Mouse (Mus musculus) lung, embryonic 15.5 days (tissue): ENCODE data around the gene Gm28635. TPM values are rescaled to one million over a fixed set of nuclear protein-coding genes. Genes with fewer than 3 reads are reported as not detected.

ENCODE experiments used
- ATAC-seq: fragments of 200-750 bp; cut with Nextera tagmentation; 2 replicates; pipeline ENCODE4 v1.8.0; 2017; ENCODE audit warnings: moderate number of reproducible peaks, borderline replicate concordance; ENCODE audit not compliant: low FRiP score, low TSS enrichment; ENCODE audit errors: extremely low read depth
- H3K27ac ChIP-seq: fragments of 300-500 bp; sonication (generic); 2 replicates; pipeline ENCODE4 v1.5.1; 2015; ENCODE audit warnings: moderate library complexity, mild to moderate bottlenecking, inconsistent platforms
- H3K27me3 ChIP-seq: fragments of 300-500 bp; sonication (generic); 2 replicates; pipeline ENCODE4 v1.6.1; 2015; ENCODE audit warnings: inconsistent platforms
- H3K36me3 ChIP-seq: fragments of 300-500 bp; sonication (generic); 2 replicates; pipeline ENCODE4 v1.6.1; 2015; ENCODE audit warnings: inconsistent platforms
- H3K4me1 ChIP-seq: fragments of 300-500 bp; sonication (generic); 2 replicates; pipeline ENCODE4 v1.6.1; 2015; ENCODE audit warnings: inconsistent platforms
- H3K4me2 ChIP-seq: fragments of 300-500 bp; sonication (generic); 2 replicates; pipeline ENCODE4 v1.6.1; 2015; ENCODE audit warnings: inconsistent platforms, mild to moderate bottlenecking, moderate library complexity
- H3K4me3 ChIP-seq: fragments of 300-500 bp; sonication (generic); 2 replicates; pipeline ENCODE4 v1.5.1; 2015; ENCODE audit warnings: mild to moderate bottlenecking, inconsistent platforms
- H3K9ac ChIP-seq: fragments of 300-500 bp; sonication (generic); 2 replicates; pipeline ENCODE4 v1.6.1; 2015; ENCODE audit warnings: inconsistent platforms
- H3K9me3 ChIP-seq: fragments of 300-500 bp; sonication (generic); 2 replicates; pipeline ENCODE4 v1.6.1; 2016; ENCODE audit warnings: inconsistent platforms
- WGBS: fragments of 180-500 bp; shearing (Covaris S2); methylation state at CpG from one replicate; pipeline ENCODE4 v1.1.7; 2015; 5-methylcytosine and 5-hydroxymethylcytosine counted together
- polyA plus RNA-seq: library from polyadenylated mRNA; unstranded; fragments of >200 nt; fragmentation: Nextera tagmentation; extraction: Ambion mirVana; gene quantifications from 2 replicates; pipeline ENCODE4 v1.2.1, GENCODE M21; 2015

The Gm28635 gene
- polyA plus RNA-seq: not detected in 2 replicates

- peak; percentile 99 for ATAC-seq
- H3K36me3 ChIP-seq: peaks cover 29% of the 10 kb centered on the region
- H3K4me2 ChIP-seq: peak within 1 kb of the TSS; percentile 73
- H3K4me1 ChIP-seq: peaks cover 17% of the 10 kb centered on the region
- peak within 1 kb of the TSS; percentile 98 for H3K4me3 ChIP-seq
- under 1% methylated on average over 42 of the region's 44 CpGs for WGBS
- no peaks in the 10 kb centered on the region for H3K27me3 ChIP-seq
- H3K9ac ChIP-seq: peak within 1 kb of the TSS; percentile 86
- peak within 1 kb of the TSS; percentile 82 for H3K27ac ChIP-seq
- no peaks in the 10 kb centered on the region for H3K9me3 ChIP-seq
These were observed at the start of gene Gm28635, which contains the start of gene Med19 for GRCm38 (mm10) chr2:84677968-84678880. Gene Gm28635 (minus strand): TSS chr2:84678041. Gene Med19 (plus strand): TSS chr2:84678402.

- under 1% methylated on average over 39 of the region's 39 CpGs for WGBS
- H3K36me3 ChIP-seq: peaks cover 14% of the 10 kb centered on the region
- peak; percentile 97 for ATAC-seq
These were observed 49.5 kb upstream of the Gm28635 start, which contains the start of gene Clp1 for GRCm38 (mm10) chr2:84727172-84727858. Gene Clp1 (minus strand): TSS chr2:84727350.

GRCm38 (mm10) chr2:84726716-84727115 is 48.9 kb upstream of the Gm28635 start:
- Histone ChIP-seq H3K27me3 (no peaks in the 10 kb centered on the region), H3K4me3 (peak overlapping the region; percentile 63), H3K36me3 (peaks cover 16% of the 10 kb centered on the region), H3K4me1 (peaks cover 15% of the 10 kb centered on the region), H3K4me2 (peak overlapping the region; percentile 85), H3K9me3 (no peaks in the 10 kb centered on the region), H3K27ac (0 out of 2 replicates have a peak overlapping the region, but pooled peaks have one; percentile 82), H3K9ac (peak overlapping the region; percentile 56)
- 5% methylated on average over 9 of the region's 9 CpGs for WGBS
- ATAC-seq: peak; percentile 9; the same call in 1 of the 2 replicates

More at GRCm38 (mm10) chr2:84727172-84727858, 49.5 kb upstream of the Gm28635 start, which contains the start of gene Clp1:
- Histone ChIP-seq H3K27ac (peak within 1 kb of the TSS; percentile 82), H3K27me3 (no peaks in the 10 kb centered on the region), H3K4me2 (peak within 1 kb of the TSS; percentile 85), H3K9me3 (no peaks in the 10 kb centered on the region), H3K4me1 (peaks cover 15% of the 10 kb centered on the region), H3K9ac (peak within 1 kb of the TSS; percentile 56), H3K4me3 (peak within 1 kb of the TSS; percentile 63)

DNA sequence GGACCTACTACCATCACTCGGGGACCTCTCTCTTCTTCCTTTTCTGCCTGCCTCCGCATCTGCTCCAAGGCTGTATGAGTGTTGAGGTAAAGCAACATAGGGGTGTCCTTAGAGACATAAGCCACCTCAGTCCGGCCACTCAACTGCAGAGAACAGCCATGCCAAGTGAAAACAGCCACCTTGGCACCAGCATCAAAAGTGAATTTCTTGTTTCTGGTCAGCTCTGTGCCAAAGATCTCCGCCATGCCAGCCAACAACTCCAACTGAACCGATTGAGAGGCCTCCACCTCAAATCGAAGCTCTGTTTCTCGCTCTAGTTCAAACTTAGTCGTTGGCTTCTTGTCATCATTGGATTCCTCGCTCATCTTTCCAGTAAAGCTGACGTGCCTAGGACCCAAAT is 47.9 kb upstream of the Gm28635 start:
- Histone ChIP-seq H3K4me1 (peaks cover 15% of the 10 kb centered on the region), H3K4me3 (no peak overlapping the region), H3K36me3 (peaks cover 24% of the 10 kb centered on the region), H3K27ac (no peak overlapping the region), H3K4me2 (peak overlapping the region; percentile 85; the same call in 1 of the 2 replicates), H3K27me3 (no peaks in the 10 kb centered on the region), H3K9me3 (no peaks in the 10 kb centered on the region), H3K9ac (no peak overlapping the region)
- WGBS: 90% methylated on average over 10 of the region's 10 CpGs
- ATAC-seq: no peak

- no peak overlapping the region for H3K27ac ChIP-seq
- H3K9ac ChIP-seq: no peak overlapping the region
- no peak overlapping the region for H3K4me2 ChIP-seq
- WGBS: 93% methylated on average over 14 of the region's 14 CpGs
- H3K4me3 ChIP-seq: no peak overlapping the region
- H3K9me3 ChIP-seq: no peaks in the 10 kb centered on the region
- H3K27me3 ChIP-seq: no peaks in the 10 kb centered on the region
- no peak for ATAC-seq
- H3K4me1 ChIP-seq: peaks cover 15% of the 10 kb centered on the region
- peaks cover 24% of the 10 kb centered on the region for H3K36me3 ChIP-seq
These were observed 46.0 kb upstream of the Gm28635 start for GRCm38 (mm10) chr2:84723856-84724255.

DNA sequence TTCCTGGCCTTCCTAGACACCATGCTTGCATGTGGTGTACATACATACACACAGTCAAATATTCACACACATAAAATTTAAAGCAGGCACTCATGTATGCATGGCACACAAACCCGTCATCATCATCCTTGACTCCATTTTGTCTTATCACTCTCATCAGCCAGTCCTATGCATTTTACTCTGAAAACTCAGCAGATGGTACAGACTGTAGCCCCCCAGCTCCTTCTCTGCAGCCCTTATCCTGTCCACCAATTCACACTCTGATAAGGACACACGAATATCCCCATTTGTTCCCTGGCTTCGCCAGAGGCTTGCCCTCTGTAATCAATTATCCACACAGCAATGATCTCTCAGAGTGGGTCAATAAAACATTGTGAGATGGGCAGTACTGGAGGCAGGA is 43.3 kb upstream of the Gm28635 start:
- WGBS: 85% methylated on average over 3 of the region's 3 CpGs
- Histone ChIP-seq H3K4me2 (no peak overlapping the region), H3K27me3 (no peaks in the 10 kb centered on the region), H3K9me3 (no peaks in the 10 kb centered on the region), H3K4me1 (peaks cover 15% of the 10 kb centered on the region), H3K4me3 (no peak overlapping the region), H3K36me3 (peaks cover 24% of the 10 kb centered on the region), H3K27ac (no peak overlapping the region), H3K9ac (no peak overlapping the region)
- no peak for ATAC-seq

DNA sequence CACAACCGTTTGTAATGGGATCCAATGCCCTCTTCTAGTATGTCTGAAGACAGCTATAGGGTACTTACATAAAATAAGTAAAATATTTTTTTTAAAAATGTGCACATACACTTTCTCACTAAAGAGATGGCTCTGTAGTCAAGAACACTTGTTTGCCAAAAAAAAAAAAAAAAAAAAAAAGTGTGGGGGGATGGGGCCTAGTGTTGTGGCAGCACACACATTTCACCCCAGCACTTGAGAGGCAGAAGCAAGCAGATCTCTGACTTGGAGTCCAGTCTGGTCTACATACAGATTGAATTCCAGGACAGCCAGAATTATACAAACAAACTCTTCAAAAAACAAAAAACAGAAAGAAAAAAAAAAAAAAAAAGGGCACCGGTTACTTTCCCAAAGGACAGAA is 42.9 kb upstream of the Gm28635 start:
- Histone ChIP-seq H3K36me3 (peaks cover 24% of the 10 kb centered on the region), H3K4me2 (no peak overlapping the region), H3K9me3 (no peaks in the 10 kb centered on the region), H3K27me3 (no peaks in the 10 kb centered on the region), H3K4me1 (peaks cover 11% of the 10 kb centered on the region), H3K4me3 (no peak overlapping the region), H3K27ac (no peak overlapping the region), H3K9ac (no peak overlapping the region)
- 91% methylated on average over 2 of the region's 2 CpGs for WGBS
- no peak for ATAC-seq

- H3K27me3 ChIP-seq: no peaks in the 10 kb centered on the region
- WGBS: 90% methylated on average over 4 of the region's 4 CpGs
- no peak overlapping the region for H3K4me3 ChIP-seq
- peaks cover 13% of the 10 kb centered on the region for H3K4me1 ChIP-seq
- H3K4me2 ChIP-seq: no peak overlapping the region
- no peak for ATAC-seq
- H3K9ac ChIP-seq: no peak overlapping the region
- H3K9me3 ChIP-seq: no peaks in the 10 kb centered on the region
- H3K36me3 ChIP-seq: peaks cover 10% of the 10 kb centered on the region; the same call in 1 of the 2 replicates
- no peak overlapping the region for H3K27ac ChIP-seq
These were observed 39.5 kb upstream of the Gm28635 start for GRCm38 (mm10) chr2:84717357-84717756.

- Histone ChIP-seq H3K9me3 (no peaks in the 10 kb centered on the region), H3K4me2 (peak overlapping the region; percentile 73), H3K4me1 (peaks cover 13% of the 10 kb centered on the region), H3K4me3 (peak overlapping the region; percentile 94), H3K27me3 (no peaks in the 10 kb centered on the region), H3K27ac (peak overlapping the region; percentile 97), H3K36me3 (peaks cover 7% of the 10 kb centered on the region; the same call in 1 of the 2 replicates), H3K9ac (peak overlapping the region; percentile 76)
- ATAC-seq: no peak
- 24% methylated on average over 9 of the region's 9 CpGs for WGBS
These were observed 38.8 kb upstream of the Gm28635 start for GRCm38 (mm10) chr2:84716423-84717355.

DNA sequence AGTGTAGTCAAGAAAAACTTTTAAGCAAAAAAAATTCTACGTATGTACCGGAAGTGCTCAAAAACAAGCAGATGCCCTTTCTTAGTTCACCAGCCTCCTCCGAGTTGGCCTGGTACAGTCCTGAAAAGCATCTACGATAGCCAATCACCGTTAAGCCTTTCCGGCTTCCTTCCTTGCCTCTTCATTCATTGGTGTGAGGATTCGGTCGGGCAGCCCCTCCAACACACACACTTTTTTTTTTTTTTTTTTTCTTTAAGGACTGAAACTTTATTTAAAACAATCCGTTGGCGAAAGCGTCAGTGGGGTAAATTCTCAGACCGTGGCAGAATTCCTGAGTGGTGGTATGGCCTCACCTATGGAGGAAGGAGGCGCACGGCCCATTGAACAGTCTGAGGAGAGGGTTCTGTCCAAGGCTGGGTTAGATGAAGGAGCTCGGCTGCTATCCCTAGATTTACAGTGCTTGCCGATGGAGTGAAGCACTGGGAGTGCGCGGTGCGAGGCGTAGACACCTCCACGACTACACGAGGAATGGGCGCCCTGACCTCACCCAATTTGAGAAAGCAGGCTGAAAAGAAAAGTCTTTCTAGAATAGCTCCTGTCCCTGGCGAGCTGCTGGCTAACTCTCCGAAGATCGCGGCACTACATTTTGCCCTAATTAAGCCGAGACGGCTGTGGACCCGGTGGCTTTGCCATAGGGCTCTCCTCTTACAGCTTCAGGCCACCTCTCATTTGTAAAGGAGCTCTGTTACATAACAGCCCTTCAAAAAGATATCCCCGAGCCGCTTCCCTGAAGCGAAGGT is 37.9 kb upstream of the Gm28635 start:
- H3K9ac ChIP-seq: peak overlapping the region; percentile 76
- peaks cover 2% of the 10 kb centered on the region for H3K36me3 ChIP-seq
- ATAC-seq: peak; percentile 95
- no peaks in the 10 kb centered on the region for H3K27me3 ChIP-seq
- under 1% methylated on average over 33 of the region's 33 CpGs for WGBS
- H3K4me2 ChIP-seq: peak overlapping the region; percentile 73
- H3K9me3 ChIP-seq: no peaks in the 10 kb centered on the region
- H3K4me1 ChIP-seq: peaks cover 13% of the 10 kb centered on the region
- H3K4me3 ChIP-seq: peak overlapping the region; percentile 94
- H3K27ac ChIP-seq: peak overlapping the region; percentile 97
